Mouse (Mus musculus) liver, embryonic 12.5 days (tissue): Measurements from ENCODE around the gene Gm6588. TPM values are rescaled to one million over a fixed set of nuclear protein-coding genes. Genes with fewer than 3 reads are reported as not detected.

Experiments
- ATAC-seq: fragments of 200-750 bp; cut with Nextera tagmentation; 2 replicates; pipeline ENCODE4 v1.8.0; 2017; ENCODE audit warnings: moderate number of reproducible peaks, mild to moderate bottlenecking, moderate library complexity
- H3K27ac ChIP-seq: fragments of 300-500 bp; sonication (generic); 2 replicates; pipeline ENCODE4 v1.5.1; 2016; ENCODE audit warnings: mild to moderate bottlenecking
- H3K27me3 ChIP-seq: fragments of 300-500 bp; sonication (generic); replicated peaks from 2 replicates; pipeline ENCODE4 v1.6.1; 2016; ENCODE audit warnings: mild to moderate bottlenecking, moderate library complexity
- H3K36me3 ChIP-seq: fragments of 300-500 bp; sonication (generic); 2 replicates; pipeline ENCODE4 v1.6.1; 2016; ENCODE audit warnings: mild to moderate bottlenecking, moderate library complexity
- H3K4me1 ChIP-seq: fragments of 300-500 bp; sonication (generic); 2 replicates; pipeline ENCODE4 v1.6.1; 2016
- H3K4me2 ChIP-seq: fragments of 300-500 bp; sonication (generic); 2 replicates; pipeline ENCODE4 v1.6.1; 2016; ENCODE audit warnings: mild to moderate bottlenecking, moderate library complexity
- H3K4me3 ChIP-seq: fragments of 300-500 bp; sonication (generic); 2 replicates; pipeline ENCODE4 v1.5.1; 2016; ENCODE audit warnings: mild to moderate bottlenecking, moderate library complexity
- H3K9ac ChIP-seq: fragments of 300-500 bp; sonication (generic); 2 replicates; pipeline ENCODE4 v1.6.1; 2016; ENCODE audit warnings: mild to moderate bottlenecking, moderate library complexity
- H3K9me3 ChIP-seq: fragments of 300-500 bp; sonication (generic); replicated peaks from 2 replicates; pipeline ENCODE4 v1.6.1; 2016; ENCODE audit warnings: mild to moderate bottlenecking, moderate library complexity
- WGBS: fragments of 180-500 bp; shearing (Covaris S2); methylation state at CpG from one replicate; pipeline ENCODE4 v1.1.7; 2016; ENCODE audit not compliant: insufficient replicate concordance; 5-methylcytosine and 5-hydroxymethylcytosine counted together
- polyA plus RNA-seq: library from polyadenylated mRNA; unstranded; fragments of >200 nt; fragmentation: Nextera tagmentation; extraction: Ambion mirVana; gene quantifications from 2 replicates; pipeline ENCODE4 v1.2.1, GENCODE M21; 2016

The Gm6588 gene
- polyA plus RNA-seq, 1 experiment from 2014 or later = not detected

GRCm38 (mm10) chr5:112481946-112482410 is 32.8 kb downstream of the Gm6588 start:
- no peak overlapping the region for H3K4me3 ChIP-seq
- 31% methylated on average over 19 of the region's 19 CpGs for WGBS
- ATAC-seq = no peak
- H3K27ac ChIP-seq = no peak overlapping the region
- H3K4me1 ChIP-seq = peaks cover 4% of the 10 kb centered on the region
- no peaks in the 10 kb centered on the region for H3K9me3 ChIP-seq
- H3K9ac ChIP-seq = no peak overlapping the region
- peaks cover 54% of the 10 kb centered on the region for H3K27me3 ChIP-seq
- H3K4me2 ChIP-seq = no peak overlapping the region
- no peaks in the 10 kb centered on the region for H3K36me3 ChIP-seq

- Histone ChIP-seq H3K9ac (no peak overlapping the region), H3K4me2 (no peak overlapping the region), H3K27ac (no peak overlapping the region), H3K4me1 (peaks cover 10% of the 10 kb centered on the region), H3K4me3 (no peak overlapping the region), H3K36me3 (no peaks in the 10 kb centered on the region), H3K9me3 (no peaks in the 10 kb centered on the region), H3K27me3 (peaks cover 56% of the 10 kb centered on the region)
- no peak for ATAC-seq
- 53% methylated on average over 13 of the region's 13 CpGs for WGBS
Measured at GRCm38 (mm10) chr5:112482551-112482950, 33.3 kb downstream of the Gm6588 start.

- Histone ChIP-seq H3K27ac (no peak overlapping the region), H3K4me2 (no peak overlapping the region), H3K9me3 (no peaks in the 10 kb centered on the region), H3K9ac (no peak overlapping the region), H3K4me3 (no peak overlapping the region), H3K27me3 (peaks cover 52% of the 10 kb centered on the region), H3K4me1 (peaks cover 11% of the 10 kb centered on the region), H3K36me3 (no peaks in the 10 kb centered on the region)
- 37% methylated on average over 8 of the region's 8 CpGs for WGBS
- ATAC-seq = no peak
Measured at GRCm38 (mm10) chr5:112483030-112483429, 33.8 kb downstream of the Gm6588 start.

- peaks cover 19% of the 10 kb centered on the region for H3K4me1 ChIP-seq
- peaks cover 48% of the 10 kb centered on the region for H3K27me3 ChIP-seq
- 30% methylated on average over 13 of the region's 13 CpGs for WGBS
- H3K4me2 ChIP-seq = no peak overlapping the region
- ATAC-seq = no peak
- no peaks in the 10 kb centered on the region for H3K36me3 ChIP-seq
- no peak overlapping the region for H3K27ac ChIP-seq
- H3K9me3 ChIP-seq = no peaks in the 10 kb centered on the region
- H3K9ac ChIP-seq = no peak overlapping the region
- H3K4me3 ChIP-seq = no peak overlapping the region
Measured at GRCm38 (mm10) chr5:112484924-112485715, 35.9 kb downstream of the Gm6588 start.

- 26% methylated on average over 5 of the region's 5 CpGs for WGBS
- H3K27ac ChIP-seq = no peak overlapping the region
- H3K9me3 ChIP-seq = no peaks in the 10 kb centered on the region
- H3K27me3 ChIP-seq = peaks cover 40% of the 10 kb centered on the region
- H3K4me3 ChIP-seq = no peak overlapping the region
- H3K4me2 ChIP-seq = no peak overlapping the region
- H3K36me3 ChIP-seq = no peaks in the 10 kb centered on the region
- H3K9ac ChIP-seq = no peak overlapping the region
- peaks cover 19% of the 10 kb centered on the region for H3K4me1 ChIP-seq
- ATAC-seq = no peak
Measured at GRCm38 (mm10) chr5:112486415-112486814, 37.2 kb downstream of the Gm6588 start.

GRCm38 (mm10) chr5:112487504-112487903 is 38.3 kb downstream of the Gm6588 start:
- WGBS = 55% methylated on average over 1 of the region's 1 CpGs
- H3K4me3 ChIP-seq = no peak overlapping the region
- H3K27me3 ChIP-seq = peaks cover 32% of the 10 kb centered on the region
- no peak overlapping the region for H3K4me2 ChIP-seq
- no peaks in the 10 kb centered on the region for H3K9me3 ChIP-seq
- ATAC-seq = 0 out of 2 replicates have a peak, but pooled peaks have one; percentile 40
- H3K27ac ChIP-seq = peak overlapping the region; percentile 55; the same call in 1 of the 2 replicates
- H3K4me1 ChIP-seq = peaks cover 19% of the 10 kb centered on the region
- no peaks in the 10 kb centered on the region for H3K36me3 ChIP-seq
- H3K9ac ChIP-seq = no peak overlapping the region

- Histone ChIP-seq H3K9me3 (no peaks in the 10 kb centered on the region), H3K9ac (no peak overlapping the region), H3K27me3 (peaks cover 35% of the 10 kb centered on the region), H3K27ac (peak overlapping the region; percentile 84), H3K4me2 (peak overlapping the region; percentile 24), H3K36me3 (no peaks in the 10 kb centered on the region), H3K4me1 (peaks cover 19% of the 10 kb centered on the region), H3K4me3 (no peak overlapping the region)
- 43% methylated on average over 8 of the region's 8 CpGs for WGBS
- peak; percentile 89 for ATAC-seq
Measured at GRCm38 (mm10) chr5:112488101-112488776, 39.0 kb downstream of the Gm6588 start.

GRCm38 (mm10) chr5:112491489-112491888 is 42.3 kb downstream of the Gm6588 start:
- Histone ChIP-seq H3K9ac (no peak overlapping the region), H3K27me3 (0 out of 2 replicates have a peak, but pooled peaks cover 17% of the 10 kb centered on the region)

GRCm38 (mm10) chr5:112493492-112493891 is 44.3 kb downstream of the Gm6588 start:
- 30% methylated on average over 11 of the region's 11 CpGs for WGBS
- H3K9ac ChIP-seq = no peak overlapping the region
- no peaks in the 10 kb centered on the region for H3K36me3 ChIP-seq
- ATAC-seq = no peak
- no peak overlapping the region for H3K4me2 ChIP-seq
- H3K9me3 ChIP-seq = no peaks in the 10 kb centered on the region
- H3K27me3 ChIP-seq = 0 out of 2 replicates have a peak, but pooled peaks cover 14% of the 10 kb centered on the region
- no peak overlapping the region for H3K4me3 ChIP-seq
- no peak overlapping the region for H3K27ac ChIP-seq
- H3K4me1 ChIP-seq = peaks cover 7% of the 10 kb centered on the region

More at GRCm38 (mm10) chr5:112491489-112491888, 42.3 kb downstream of the Gm6588 start:
- Histone ChIP-seq H3K9me3 (no peaks in the 10 kb centered on the region), H3K4me1 (peaks cover 19% of the 10 kb centered on the region), H3K4me2 (no peak overlapping the region), H3K4me3 (no peak overlapping the region), H3K36me3 (no peaks in the 10 kb centered on the region), H3K27ac (no peak overlapping the region)
- 51% methylated on average over 11 of the region's 11 CpGs for WGBS
- no peak for ATAC-seq

GRCm38 (mm10) chr5:112496753-112497369 is 47.6 kb downstream of the Gm6588 start:
- Histone ChIP-seq H3K9me3 (no peaks in the 10 kb centered on the region), H3K4me2 (no peak overlapping the region), H3K27ac (no peak overlapping the region), H3K4me3 (no peak overlapping the region), H3K4me1 (peaks cover 10% of the 10 kb centered on the region), H3K9ac (no peak overlapping the region), H3K27me3 (0 out of 2 replicates have a peak, but pooled peaks cover 14% of the 10 kb centered on the region), H3K36me3 (no peaks in the 10 kb centered on the region)
- no peak for ATAC-seq
- 71% methylated on average over 7 of the region's 7 CpGs for WGBS

GRCm38 (mm10) chr5:112498921-112499917 is 50.0 kb downstream of the Gm6588 start:
- Histone ChIP-seq H3K27ac (no peak overlapping the region), H3K9me3 (no peaks in the 10 kb centered on the region), H3K4me3 (no peak overlapping the region), H3K4me1 (peaks cover 10% of the 10 kb centered on the region), H3K4me2 (no peak overlapping the region; the same call in 1 of the 2 replicates), H3K36me3 (no peaks in the 10 kb centered on the region), H3K9ac (no peak overlapping the region), H3K27me3 (no peaks in the 10 kb centered on the region)
- WGBS = 38% methylated on average over 13 of the region's 13 CpGs
- ATAC-seq = peak; percentile 84
